Mouse (Mus musculus): ENCODE results near the gene Eps15l1.

Eps15l1 gene

GRCm38 (mm10) chr8:72293309-72293708 is 128.0 kb downstream of the Eps15l1 start:
- DNase-seq (ENCODE audit: low spot score in 2 of 2), result no peak

GRCm38 (mm10) chr8:72291104-72291503 is 130.2 kb downstream of the Eps15l1 start:
- no peak for DNase-seq (ENCODE audit: low spot score in 2 of 2)
